Mouse (Mus musculus) myocyte (in vitro differentiated cells): ENCODE data around the gene Esr2.

ENCODE experiments used
- E2F4 ChIP-seq: IDR thresholded peaks from one replicate; pipeline ENCODE4 v1.6.1; 2011; ENCODE audit warnings: mild to moderate bottlenecking, control low read depth, moderate library complexity; ENCODE audit not compliant: insufficient read depth
- POLR2A ChIP-seq: IDR thresholded peaks from one replicate; pipeline ENCODE4 v1.6.1; 2011; ENCODE audit warnings: low read depth, mild to moderate bottlenecking, control low read depth, moderate library complexity; ENCODE audit not compliant: insufficient read length
- TCF12 ChIP-seq: IDR thresholded peaks from one replicate; pipeline ENCODE4 v1.6.1; 2011; ENCODE audit warnings: mild to moderate bottlenecking, control low read depth; ENCODE audit not compliant: poor library complexity, insufficient read depth, severe bottlenecking
- USF1 ChIP-seq: IDR thresholded peaks from one replicate; pipeline ENCODE4 v1.6.1; 2011; ENCODE audit warnings: low read depth, mild to moderate bottlenecking, control low read depth, moderate library complexity

DNA sequence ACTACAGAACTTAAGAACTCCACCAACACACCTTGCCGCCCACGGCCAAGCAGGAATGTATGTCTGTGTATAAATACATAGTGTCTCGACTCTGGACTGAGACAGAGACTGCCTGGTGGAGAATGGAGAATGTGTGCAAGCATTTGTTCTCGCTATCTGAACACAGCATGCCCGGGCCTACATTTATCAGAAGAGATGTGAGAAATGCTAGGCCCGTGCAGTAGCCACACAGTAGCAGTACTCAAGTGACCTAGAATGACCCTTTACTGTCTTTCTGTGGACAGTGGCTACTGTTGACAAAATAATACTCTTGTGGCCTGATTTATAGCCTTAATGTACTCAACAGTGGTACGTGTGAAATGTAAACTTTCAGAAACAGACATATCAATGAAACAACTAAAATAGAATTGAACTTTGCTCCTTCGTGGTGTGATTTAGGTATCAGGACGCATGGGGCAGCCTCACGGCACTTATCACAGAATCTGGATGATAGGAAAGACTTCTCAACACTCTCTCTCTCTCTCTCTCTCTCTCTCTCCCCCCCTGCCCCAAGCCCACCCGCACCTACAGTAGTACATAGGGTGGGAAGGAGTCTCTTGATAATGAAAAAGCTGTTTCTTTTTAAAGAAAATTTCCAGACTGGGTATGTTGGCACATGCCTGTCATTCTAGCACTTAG, 84.1 kb downstream of the Esr2 start:
- TF ChIP-seq POLR2A (no peak), E2F4 (no peak), USF1 (no peak), TCF12 (no peak)
